39 mouse cellular contexts compared by ENCODE assay signal in genomic region chr5:120798943-120799342, GRCm38 (mm10). TPM values are rescaled to one million over a fixed set of nuclear protein-coding genes. Genes with fewer than 3 reads are reported as not detected.
"Had no signal": no experiment of that assay in that cellular context is flagged by ENCODE, and none has a peak within 500 bp of the region (broad histone marks: within the 10 kb centered on the region; RNA-seq: fewer than 3 reads in every experiment).

No protein-coding gene starts in this region.

RNA-seq across cellular contexts. Expression of gene Oas1e, which starts 3.6 kb away (rescaled TPM):
- total RNA-seq: heart, postnatal 10 days; heart, postnatal 14 days; heart, postnatal 25 days; heart, postnatal 36 days; heart, postnatal 4 days; layer of hippocampus, adult 18-20 months; layer of hippocampus, adult 2 months; layer of hippocampus, adult 8-10 months; layer of hippocampus, postnatal 10 days; layer of hippocampus, postnatal 14 days; layer of hippocampus, postnatal 25 days; layer of hippocampus, postnatal 36 days had no signal
- polyA plus RNA-seq: heart, embryonic 11.5 days; heart, embryonic 12.5 days; heart, embryonic 13.5 days; heart, embryonic 14.5 days; heart, embryonic 16.5 days; heart, postnatal 0 days; hindbrain, embryonic 10.5 days; hindbrain, embryonic 13.5 days; inflammation-experienced regulatory T-cells, adult 6 months; intestine, embryonic 14.5 days; intestine, embryonic 15.5 days; intestine, embryonic 16.5 days; kidney, adult 2 months; kidney, embryonic 14.5 days; kidney, embryonic 15.5 days; kidney, embryonic 16.5 days; kidney, postnatal 0 days had no signal

RNA-seq across cellular contexts. Expression of gene Oas3, which starts 21.5 kb away (rescaled TPM):
- total RNA-seq: layer of hippocampus, adult 18-20 months; layer of hippocampus, adult 2 months; layer of hippocampus, postnatal 14 days; layer of hippocampus, postnatal 25 days; layer of hippocampus, postnatal 36 days had no signal
- polyA plus RNA-seq: kidney, embryonic 14.5 days had no signal

RNA-seq across cellular contexts. Expression of gene Oas1f, which starts 48.2 kb away (rescaled TPM):
- total RNA-seq: heart, postnatal 10 days; heart, postnatal 14 days; heart, postnatal 25 days; heart, postnatal 36 days; heart, postnatal 4 days; hematopoietic stem cell, adult 5-6 weeks; hindbrain, postnatal 0 days; layer of hippocampus, adult 18-20 months; layer of hippocampus, adult 2 months; layer of hippocampus, adult 8-10 months; layer of hippocampus, postnatal 10 days; layer of hippocampus, postnatal 14 days; layer of hippocampus, postnatal 25 days; layer of hippocampus, postnatal 36 days had no signal
- polyA plus RNA-seq: heart, embryonic 10.5 days; heart, embryonic 11.5 days; heart, embryonic 12.5 days; heart, embryonic 13.5 days; heart, embryonic 14.5 days; heart, embryonic 15.5 days; heart, postnatal 0 days; hindbrain, embryonic 10.5 days; hindbrain, embryonic 11.5 days; hindbrain, embryonic 12.5 days; hindbrain, embryonic 13.5 days; hindbrain, embryonic 14.5 days; hindbrain, embryonic 15.5 days; hindbrain, embryonic 16.5 days; hindbrain, postnatal 0 days; inflammation-experienced regulatory T-cells, adult 6 months; intestine, embryonic 14.5 days; intestine, embryonic 15.5 days; intestine, postnatal 0 days; kidney, embryonic 14.5 days; kidney, embryonic 15.5 days had no signal

RNA-seq across cellular contexts. Expression of gene Oas2, which starts 49.3 kb away (rescaled TPM):
- total RNA-seq: layer of hippocampus, adult 2 months had no signal
- polyA plus RNA-seq: heart, embryonic 10.5 days; hindbrain, embryonic 11.5 days had no signal
